In genomic region chr6:42834084-42834483, GRCm38 (mm10) we compare ENCODE assay signal across 39 mouse cellular contexts. TPM values are rescaled to one million over a fixed set of nuclear protein-coding genes. Genes with fewer than 3 reads are reported as not detected.
"Had no signal": no experiment of that assay in that cellular context is flagged by ENCODE, and none has a peak within 500 bp of the region (broad histone marks: within the 10 kb centered on the region; RNA-seq: fewer than 3 reads in every experiment).

TSS of gene Olfr449 (plus strand) at chr6:42834384.

- H3K27me3 ChIP-seq: embryonic facial prominence, embryonic 12.5 days; embryonic facial prominence, embryonic 13.5 days; embryonic facial prominence, embryonic 15.5 days; forebrain, embryonic 12.5 days; forebrain, embryonic 13.5 days; forebrain, embryonic 15.5 days had no signal

- H3K27ac ChIP-seq: embryonic facial prominence, embryonic 10.5 days; embryonic facial prominence, embryonic 12.5 days; embryonic facial prominence, embryonic 13.5 days; embryonic facial prominence, embryonic 15.5 days; forebrain, embryonic 10.5 days; forebrain, embryonic 12.5 days; forebrain, embryonic 13.5 days; forebrain, embryonic 15.5 days; heart, adult 2 months had no signal

- H3K9me3 ChIP-seq: embryonic facial prominence, embryonic 10.5 days; embryonic facial prominence, embryonic 12.5 days; embryonic facial prominence, embryonic 13.5 days; embryonic facial prominence, embryonic 15.5 days; forebrain, embryonic 10.5 days; forebrain, embryonic 12.5 days; forebrain, embryonic 13.5 days; forebrain, embryonic 15.5 days had no signal

- H3K9ac ChIP-seq: embryonic facial prominence, embryonic 12.5 days; embryonic facial prominence, embryonic 13.5 days; embryonic facial prominence, embryonic 15.5 days; forebrain, embryonic 12.5 days; forebrain, embryonic 13.5 days; forebrain, embryonic 15.5 days; forebrain, postnatal 0 days had no signal

- DNase-seq: cerebellum, adult 8-10 months; cerebellum, adult 9-10 months; cerebellum, adult 9-11 months; cerebellum, postnatal 10 days; cerebellum, postnatal 14 days; cerebellum, postnatal 25 days; cerebellum, postnatal 36 days; embryo, embryonic 11 days; forebrain, postnatal 0 days; gastrocnemius, postnatal 10 days; gastrocnemius, postnatal 14 days; gastrocnemius, postnatal 25 days; gastrocnemius, postnatal 36 days; heart, adult 11 months; heart, adult 18-20 months; heart, adult 2 months had no signal

- H3K4me3 ChIP-seq: embryonic facial prominence, embryonic 10.5 days; embryonic facial prominence, embryonic 12.5 days; embryonic facial prominence, embryonic 13.5 days; embryonic facial prominence, embryonic 15.5 days; erythroblast, embryonic 14.5 days; forebrain, embryonic 10.5 days; forebrain, embryonic 12.5 days; forebrain, embryonic 13.5 days; forebrain, embryonic 15.5 days; heart, adult 2 months had no signal

- ATAC-seq: forebrain, embryonic 13.5 days; forebrain, embryonic 14.5 days; forebrain, embryonic 15.5 days; forebrain, embryonic 16.5 days; forebrain, postnatal 0 days had no signal

- H3K4me2 ChIP-seq: embryonic facial prominence, embryonic 12.5 days; embryonic facial prominence, embryonic 13.5 days; embryonic facial prominence, embryonic 15.5 days; forebrain, embryonic 12.5 days; forebrain, embryonic 13.5 days; forebrain, embryonic 15.5 days had no signal

- H3K36me3 ChIP-seq: embryonic facial prominence, embryonic 10.5 days; embryonic facial prominence, embryonic 12.5 days; embryonic facial prominence, embryonic 13.5 days; embryonic facial prominence, embryonic 15.5 days; forebrain, embryonic 10.5 days; forebrain, embryonic 12.5 days; forebrain, embryonic 15.5 days had no signal

- H3K4me1 ChIP-seq: embryonic facial prominence, embryonic 10.5 days; embryonic facial prominence, embryonic 12.5 days; embryonic facial prominence, embryonic 13.5 days; embryonic facial prominence, embryonic 15.5 days; forebrain, embryonic 10.5 days; forebrain, embryonic 12.5 days; forebrain, embryonic 13.5 days; forebrain, embryonic 15.5 days had no signal

RNA-seq across cellular contexts. Expression of gene Olfr449, which starts in this region (rescaled TPM):
- total RNA-seq: common myeloid progenitor, adult 5-6 weeks; forebrain, postnatal 0 days; gastrocnemius, adult 18-20 months; gastrocnemius, adult 8-10 months; gastrocnemius, postnatal 10 days; gastrocnemius, postnatal 14 days; gastrocnemius, postnatal 25 days; gastrocnemius, postnatal 36 days; gastrocnemius, postnatal 4 days; granulocyte monocyte progenitor cell, adult 5-6 weeks; heart, adult 18-20 months; heart, adult 2 months; heart, adult 8-10 months had no signal
- polyA plus RNA-seq: cortical plate, adult 2 months; embryonic facial prominence, embryonic 10.5 days; embryonic facial prominence, embryonic 11.5 days; embryonic facial prominence, embryonic 12.5 days; embryonic facial prominence, embryonic 13.5 days; embryonic facial prominence, embryonic 14.5 days; erythroblast, embryonic 14.5 days; forebrain, embryonic 10.5 days; forebrain, embryonic 11.5 days; forebrain, embryonic 12.5 days; forebrain, embryonic 13.5 days; forebrain, embryonic 14.5 days; forebrain, embryonic 15.5 days; forebrain, embryonic 16.5 days; forebrain, postnatal 0 days; frontal cortex, adult 2 months; gonadal fat pad, adult 2 months; heart, adult 2 months had no signal
